In genomic region chr2:57116366-57117200, GRCm38 (mm10) we compare ENCODE assay signal across 7 mouse cellular contexts. TPM values are rescaled to one million over a fixed set of nuclear protein-coding genes. Genes with fewer than 3 reads are reported as not detected.
DNase-seq lines count a peak whose midpoint lies in the region; ATAC-seq and TF ChIP-seq lines count a peak whose summit lies in the region.

No protein-coding gene starts in this region.

- no peaks in the 10 kb centered on the region for H3K9me3 ChIP-seq in hindbrain, embryonic 15.5 days
- peaks cover 8% of the 10 kb centered on the region for H3K9me3 ChIP-seq in megakaryocyte, embryonic 14.5 days

- ATAC-seq in hindbrain, embryonic 15.5 days (ENCODE audit: low FRiP score, low read depth), result peak; percentile 35; the same call in 1 of the 2 replicates

- peak overlapping the region; percentile 50 for H3K9ac ChIP-seq in hindbrain, embryonic 15.5 days

- TF ChIP-seq CTCF in gastrocnemius, adult 2 months (IDR thresholded peaks at IDR 0.05), result peak; percentile 20; the same call in 1 of the 2 replicates

- intact Hi-C loops in gastrocnemius, adult 2 months (cut with DNase I), result loop anchor here (2.0 to 5.0 kb wide), 3 partner anchors 66 to 246 kb away; no protein-coding TSS in a partner anchor
- intact Hi-C loops in left cerebral cortex, postnatal 10 days (cut with DNase I), result loop anchor here (5.0 to 10.0 kb wide), 5 partner anchors 66 to 999 kb away; no protein-coding TSS in a partner anchor

- no peaks in the 10 kb centered on the region for H3K36me3 ChIP-seq in hindbrain, embryonic 15.5 days
- peaks cover 4% of the 10 kb centered on the region for H3K36me3 ChIP-seq in megakaryocyte, embryonic 14.5 days (replicated peaks; ENCODE audit: low read length)

- H3K4me3 ChIP-seq in gastrocnemius, adult 2 months, result peak overlapping the region; percentile 90
- H3K4me3 ChIP-seq in hindbrain, embryonic 15.5 days, result peak overlapping the region; percentile 72
- H3K4me3 ChIP-seq in megakaryocyte, embryonic 14.5 days (replicated peaks), result peak overlapping the region; percentile 97

- H3K4me1 ChIP-seq in hindbrain, embryonic 15.5 days (replicated peaks), result peaks cover 44% of the 10 kb centered on the region
- H3K4me1 ChIP-seq in megakaryocyte, embryonic 14.5 days, result peaks cover 54% of the 10 kb centered on the region

- H3K4me2 ChIP-seq in hindbrain, embryonic 15.5 days, result peak overlapping the region; percentile 95

- DNase-seq in adipocyte (ENCODE audit: low spot score), result peak; percentile 72
- peak; percentile 88 to 91 for DNase-seq in cerebellum, postnatal 25 days
- DNase-seq in gastrocnemius, adult 2 months, result peak; percentile 91
- DNase-seq in left cerebral cortex, postnatal 10 days (ENCODE audit: extremely low spot score in 1 of 2, low spot score in 2 of 2), result peak; percentile 35 to 90
- DNase-seq in right cerebral cortex, postnatal 14 days, result peak; percentile 65

- peaks cover 45% of the 10 kb centered on the region for H3K27me3 ChIP-seq in hindbrain, embryonic 15.5 days
- peaks cover 39% of the 10 kb centered on the region for H3K27me3 ChIP-seq in megakaryocyte, embryonic 14.5 days (replicated peaks)

- peak overlapping the region; percentile 96 for H3K27ac ChIP-seq in gastrocnemius, adult 2 months
- peak overlapping the region; percentile 75 for H3K27ac ChIP-seq in hindbrain, embryonic 15.5 days (replicated peaks)

- WGBS in hindbrain, embryonic 15.5 days, result under 1% methylated on average over 46 of the region's 47 CpGs

RNA-seq across cellular contexts. Expression of gene Nr4a2, which starts 7.2 kb away (rescaled TPM):
- total RNA-seq in gastrocnemius, adult 2 months (2021), result 1 to 10 TPM in 1 of 2 experiments, under 1 TPM in 1; 0.94 to 3.4 TPM
- 16.6 and 24.7 TPM in 2 replicates for polyA plus RNA-seq in hindbrain, embryonic 15.5 days (2015; fragmentation: Nextera tagmentation; extraction: Ambion mirVana)
- total RNA-seq in left cerebral cortex, postnatal 10 days (2021), result 10 to 100 TPM; 52.8 to 75.5 TPM
- polyA plus RNA-seq in megakaryocyte, embryonic 14.5 days (2012; ENCODE audit: insufficient read depth, low replicate concordance), result 0.66 and 0.82 TPM in 2 replicates

Comparison
In these comparisons a context has a peak if more than half of its experiments do, and no peak if none do; other contexts are left out.
1. Peak in every context shown above with its lines: DNase-seq, ATAC-seq, H3K4me3 ChIP-seq and H3K27ac ChIP-seq.
2. RNA of gene Nr4a2, which starts 7.2 kb away (total RNA-seq): 52.8 to 75.5 TPM in left cerebral cortex, postnatal 10 days; 0.94 to 3.4 TPM in gastrocnemius, adult 2 months; every median in the first group is over 10 times any median in the second.